Mouse (Mus musculus) naive thymus-derived CD4-positive, alpha-beta T cell, adult 2 months (primary cell): Measurements from ENCODE around the gene Lim2.

Experiments
- DNase-seq: peaks from one replicate; pipeline ENCODE4 v3.0.0-alpha.2; 2011; ENCODE audit warnings: low read depth

Gene Lim2

GRCm38 (mm10) chr7:43443917-43444293, 16.4 kb downstream of the Lim2 start, which contains the start of the genes Etfb and Gm45233:
TSS of gene Etfb (plus strand) at chr7:43444083.
TSS of gene Gm45233 (plus strand) at chr7:43444128.
- DNase-seq = peak; percentile 92

DNA sequence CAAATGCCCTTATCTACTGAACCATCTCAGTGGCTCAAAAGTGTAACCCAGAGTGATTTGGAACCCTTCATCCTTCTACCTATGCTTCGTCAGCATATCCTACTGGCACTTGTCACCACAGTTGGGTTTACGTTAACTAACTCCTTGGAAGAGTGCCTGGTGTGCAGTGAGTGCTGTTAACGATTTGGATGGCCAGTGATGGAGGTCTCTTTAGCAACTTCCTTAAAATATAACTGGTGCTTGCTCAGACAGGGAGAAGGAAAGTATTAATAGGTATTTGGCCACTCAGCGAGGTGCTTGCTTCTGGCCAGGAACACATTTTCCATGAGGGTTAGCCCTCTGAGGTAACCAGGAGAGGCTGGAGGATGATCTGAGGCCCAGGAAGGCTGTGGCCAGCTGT, 20.3 kb downstream of the Lim2 start:
- no peak for DNase-seq

DNA sequence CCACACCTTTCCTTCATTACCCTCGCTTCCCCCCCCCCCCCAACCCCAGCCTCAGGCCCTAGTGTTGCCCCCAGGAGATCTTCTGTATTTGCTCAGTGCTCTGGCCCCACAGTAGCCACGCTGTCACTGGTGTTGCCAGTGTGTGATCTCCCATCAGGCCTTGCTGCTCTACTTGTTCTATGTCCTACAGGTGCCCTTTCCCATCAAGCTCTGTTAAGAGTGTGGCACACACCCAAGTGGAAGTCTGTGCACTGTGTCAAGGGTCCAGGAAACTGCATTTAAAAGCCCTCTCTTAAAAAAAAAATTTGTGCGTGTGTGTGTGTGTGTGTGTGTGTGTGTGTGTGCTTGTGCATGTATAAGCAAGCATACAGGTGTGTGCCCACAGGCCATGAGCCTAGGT, 20.8 kb downstream of the Lim2 start:
- DNase-seq = no peak

DNA sequence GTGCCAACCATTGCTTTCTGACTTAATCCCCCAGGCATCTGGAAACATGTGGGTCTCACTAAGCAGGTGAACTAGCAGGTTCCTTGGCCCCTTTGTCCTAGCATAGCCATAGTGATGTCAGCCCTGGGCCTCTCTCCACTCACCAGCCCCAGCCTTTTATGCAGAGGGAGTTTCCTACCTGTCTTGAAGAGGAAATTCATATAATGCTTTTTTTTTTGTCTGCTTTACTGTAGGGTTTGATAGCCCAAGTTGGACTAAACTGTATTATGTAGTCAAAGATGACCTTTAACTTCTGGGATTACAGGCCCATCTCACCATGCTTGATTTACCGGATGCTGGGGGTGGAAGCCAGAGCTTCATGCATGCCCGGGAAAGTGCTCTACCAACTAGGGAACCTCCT, 22.3 kb downstream of the Lim2 start:
- no peak for DNase-seq

DNA sequence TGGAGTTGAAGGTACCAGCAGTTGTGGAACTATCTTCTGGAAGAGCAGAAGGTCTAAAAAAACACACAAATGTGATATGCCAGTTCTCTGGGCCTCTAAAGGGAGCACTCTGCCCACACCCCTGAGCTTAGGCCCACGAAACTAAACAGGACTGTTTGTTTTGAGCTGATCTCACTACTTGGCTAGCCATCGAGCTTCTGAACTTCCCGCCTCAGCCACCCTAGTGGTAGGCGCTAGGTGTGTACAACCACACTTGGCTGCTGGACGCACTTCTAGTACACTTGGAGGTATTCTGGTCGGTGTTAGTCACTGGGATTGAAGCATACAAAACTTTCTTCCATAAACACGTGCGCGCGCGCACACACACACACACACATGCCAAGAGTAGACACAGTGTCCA, 24.3 kb downstream of the Lim2 start:
- DNase-seq = no peak

DNA sequence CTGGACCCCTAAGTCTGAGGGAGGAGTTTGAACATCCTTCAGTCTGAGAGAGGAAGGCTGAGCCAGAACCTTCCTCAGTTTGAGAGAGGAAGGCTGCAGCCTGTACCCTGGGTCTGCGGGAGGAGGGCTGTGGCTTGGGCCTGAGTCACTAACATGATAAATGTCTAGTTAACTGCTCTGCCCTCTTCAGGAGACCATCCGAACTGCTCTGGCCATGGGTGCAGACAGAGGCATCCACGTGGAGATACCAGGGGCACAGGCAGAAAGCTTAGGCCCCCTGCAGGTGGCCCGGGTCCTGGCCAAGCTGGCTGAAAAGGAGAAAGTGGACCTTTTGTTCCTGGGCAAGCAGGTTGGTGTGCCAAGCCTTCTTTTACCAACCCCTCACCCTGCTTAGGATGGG, 25.1 kb downstream of the Lim2 start:
- DNase-seq = no peak

DNA sequence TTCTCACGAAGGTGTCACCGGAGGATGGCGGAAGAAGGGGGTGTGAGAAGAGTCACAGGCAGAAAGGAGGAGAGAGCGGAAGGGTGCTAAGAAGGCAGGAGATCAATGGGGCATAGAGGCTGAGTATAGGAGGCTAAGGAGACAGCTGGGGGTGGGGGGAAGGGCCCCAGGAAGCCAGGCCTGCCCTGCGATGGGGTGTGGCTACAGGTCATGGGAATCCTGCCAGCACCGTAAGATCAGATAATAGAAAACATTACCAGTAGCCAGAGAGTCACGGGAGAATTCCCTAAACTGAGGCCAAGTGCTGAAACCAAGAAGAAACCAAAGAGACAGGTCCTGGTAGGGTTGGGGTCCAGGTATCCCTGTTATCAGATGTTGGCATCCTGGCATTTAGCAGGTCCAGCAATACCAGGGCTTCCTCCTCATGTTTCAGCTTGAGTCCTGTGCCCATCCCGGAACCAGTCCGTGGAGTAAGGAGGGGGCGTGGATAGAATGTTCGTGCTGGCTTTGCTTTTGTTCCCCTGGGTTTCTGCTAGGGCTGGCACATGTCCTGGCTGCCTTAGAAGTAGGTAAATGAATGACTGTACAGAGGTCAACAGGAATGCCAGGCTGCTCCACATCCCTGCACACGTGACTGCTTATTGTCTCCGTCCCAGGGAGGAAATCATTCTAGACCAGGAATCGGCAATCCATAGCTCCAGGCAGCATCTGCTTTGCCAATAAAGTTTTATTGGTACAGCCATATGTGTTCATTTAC, 26.3 kb downstream of the Lim2 start:
- DNase-seq = no peak

GRCm38 (mm10) chr7:43454371-43454770, 26.9 kb downstream of the Lim2 start:
- DNase-seq = no peak

DNA sequence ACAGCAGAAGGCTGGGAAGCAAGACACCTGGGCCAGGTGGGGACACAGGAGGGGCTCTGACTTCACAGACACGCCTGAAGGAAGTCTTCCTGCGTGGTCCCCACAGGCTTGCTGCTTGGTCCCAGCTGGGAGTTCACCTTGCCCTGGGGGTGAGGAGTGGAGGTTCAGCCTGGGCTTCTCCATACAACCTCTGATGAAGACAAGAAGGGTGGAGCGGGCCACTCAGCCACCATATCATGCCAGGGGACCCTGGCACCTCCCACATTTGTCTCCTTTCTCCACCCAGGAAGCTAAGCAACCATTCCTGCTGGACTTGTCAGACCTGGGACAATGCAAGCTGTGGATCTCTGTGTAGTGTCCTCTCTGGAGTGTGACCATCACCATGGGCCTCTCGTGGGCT, 35.4 kb downstream of the Lim2 start, which contains the start of gene Vsig10l:
Gene Vsig10l (plus strand): TSS at position 301 of the 400 bp plus-strand sequence.
- DNase-seq = no peak

GRCm38 (mm10) chr7:43463976-43464375, 36.5 kb downstream of the Lim2 start:
- no peak for DNase-seq

- peak; percentile 43 for DNase-seq
Measured at GRCm38 (mm10) chr7:43464864-43465343, 37.4 kb downstream of the Lim2 start.

DNA sequence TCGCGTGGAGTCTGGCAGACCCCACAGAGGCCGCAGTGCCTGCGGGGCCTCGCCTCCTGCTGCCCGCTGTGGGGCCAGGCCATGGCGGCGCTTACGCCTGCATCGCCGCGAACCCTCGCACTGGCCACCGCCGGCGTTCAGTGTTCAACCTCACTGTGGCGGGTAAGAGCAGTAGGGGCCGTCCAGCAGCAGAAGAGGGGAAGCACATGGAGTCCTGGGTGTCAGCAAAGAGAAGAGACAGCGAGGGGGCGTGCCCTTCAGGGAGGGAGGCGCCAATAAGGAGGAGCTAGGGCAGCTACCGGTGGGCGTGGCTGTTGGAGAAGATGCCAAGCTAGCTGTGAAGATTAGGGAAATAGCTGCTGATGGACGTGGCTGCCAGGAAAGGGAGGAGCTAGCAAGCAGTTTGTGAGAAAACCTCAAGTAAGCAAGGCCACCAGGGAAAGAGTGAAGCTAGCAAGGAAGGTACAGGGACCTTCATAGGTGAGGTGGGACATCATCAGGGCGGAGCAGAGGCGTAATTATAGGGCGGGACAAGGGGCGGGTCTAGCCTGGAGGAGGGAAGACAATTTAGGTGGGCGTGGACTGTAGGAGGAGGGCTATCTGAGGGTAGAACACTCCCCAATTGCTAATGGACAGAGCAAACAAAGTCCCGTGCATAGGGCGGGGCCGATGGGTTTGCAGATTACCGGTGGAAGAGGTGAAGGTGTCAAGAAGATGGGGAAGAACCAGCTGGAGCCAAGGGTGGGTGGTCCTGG, 38.1 kb downstream of the Lim2 start:
- peak; percentile 96 for DNase-seq

- DNase-seq = peak; percentile 88
Measured at GRCm38 (mm10) chr7:43466099-43466694, 38.7 kb downstream of the Lim2 start.

DNA sequence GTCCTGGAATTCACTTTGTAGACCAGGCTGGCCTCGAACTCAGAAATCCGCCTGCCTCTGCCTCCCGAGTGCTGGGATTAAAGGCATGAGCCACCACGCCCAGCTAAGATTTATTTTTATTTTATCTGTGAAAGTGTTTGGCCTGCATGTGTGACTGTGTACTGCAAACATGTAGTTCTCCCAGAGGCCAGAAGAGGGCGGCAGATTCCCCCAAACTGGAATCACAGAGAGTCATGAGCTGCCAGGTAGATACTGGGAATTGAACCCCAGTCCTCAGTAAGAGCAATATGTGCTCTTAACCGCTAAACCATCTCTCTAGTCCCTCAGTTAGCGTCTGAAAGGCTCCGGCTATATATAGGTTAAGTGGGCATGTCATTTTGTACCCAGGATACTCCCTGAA, 42.9 kb downstream of the Lim2 start:
- DNase-seq = peak; percentile 75

DNA sequence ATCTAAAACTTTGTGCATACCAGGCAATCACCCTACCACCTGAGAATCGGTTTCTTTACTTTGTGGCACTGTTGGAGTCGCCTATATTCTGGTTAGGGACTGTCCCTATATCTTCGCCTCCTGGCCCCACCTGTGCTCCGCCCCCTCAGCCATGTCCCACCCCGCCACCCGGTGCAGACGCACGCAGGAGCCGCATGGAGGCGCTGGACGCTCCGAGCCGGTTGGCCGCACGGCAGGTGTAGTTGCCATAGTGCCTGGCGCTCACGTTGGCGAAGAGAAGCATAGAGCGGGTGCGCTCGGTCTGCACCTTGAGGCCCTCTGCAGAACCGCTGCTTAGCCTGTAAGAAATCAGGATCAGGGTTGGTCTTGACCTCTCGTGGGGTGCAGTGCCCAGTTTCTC, 48.2 kb downstream of the Lim2 start:
- peak; percentile 37 for DNase-seq

DNA sequence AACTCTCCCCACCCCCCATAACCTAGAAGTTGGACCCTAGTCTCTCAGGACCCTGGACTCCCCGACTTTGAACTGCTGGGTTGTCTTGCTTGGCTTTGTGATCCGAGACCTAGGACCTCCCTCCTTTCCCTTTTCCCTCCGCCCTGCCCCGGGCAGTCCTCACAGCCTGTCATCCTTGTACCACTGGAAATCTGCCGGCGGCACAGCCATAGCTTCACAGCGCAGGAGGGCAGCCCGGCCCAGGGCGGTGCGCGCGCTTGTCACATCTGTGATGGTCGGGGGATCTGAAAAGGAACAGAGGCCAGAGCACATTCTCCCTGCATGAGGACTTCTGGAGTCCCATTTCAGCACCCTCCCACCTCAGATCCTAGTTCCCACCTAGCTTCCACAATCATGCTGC, 48.9 kb downstream of the Lim2 start:
- DNase-seq = no peak

GRCm38 (mm10) chr7:43481191-43481590, 53.7 kb downstream of the Lim2 start:
- no peak for DNase-seq

GRCm38 (mm10) chr7:43482090-43482716, 54.7 kb downstream of the Lim2 start:
- DNase-seq = no peak

- DNase-seq = no peak
Measured at GRCm38 (mm10) chr7:43483236-43483635, 55.8 kb downstream of the Lim2 start.
